Mouse (Mus musculus): ENCODE data around the gene Man2a1. TPM values are rescaled to one million over a fixed set of nuclear protein-coding genes. Genes with fewer than 3 reads are reported as not detected.
A peak's percentile ranks its signal among the peaks of the same experiment; 100 is the strongest.

Gene Man2a1
- polyA plus RNA-seq, 1 experiment from 2014 or later: 9.1 TPM

GRCm38 (mm10) chr17:64581962-64582361 lies 18.6 kb upstream of the Man2a1 start:
- Histone ChIP-seq H3K4me1 (peaks cover 12% of the 10 kb centered on the region; the same call in 1 of the 2 replicates), H3K4me3 (no peak overlapping the region), H3K36me3 (no peaks in the 10 kb centered on the region), H3K27me3 (ENCODE audit: insufficient read depth, poor library complexity, severe bottlenecking) (no peaks in the 10 kb centered on the region), H3K9me3 (no peaks in the 10 kb centered on the region), H3K27ac (no peak overlapping the region)
- no peak for DNase-seq (ENCODE audit: low spot score)
- WGBS: 85% methylated on average over 3 of the region's 3 CpGs

DNA sequence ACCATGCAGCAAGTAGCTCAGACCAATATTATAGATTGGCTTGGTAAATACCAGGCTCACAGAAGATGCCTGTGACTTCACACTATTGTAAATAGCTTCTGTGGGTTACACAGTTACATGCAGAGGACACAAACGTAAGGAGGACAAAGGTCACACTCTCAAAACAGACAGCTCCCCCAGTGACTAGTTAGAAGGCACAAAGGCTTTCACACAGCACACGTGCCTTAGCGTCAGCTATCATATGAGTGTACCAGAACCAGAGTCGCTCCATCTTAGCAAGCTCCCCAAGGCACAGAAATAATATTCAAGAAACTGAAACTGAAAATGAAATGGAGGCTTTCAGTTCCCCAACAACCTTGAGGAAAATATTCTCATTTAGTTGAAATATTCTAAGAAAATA lies 10.1 kb upstream of the Man2a1 start:
- H3K27ac ChIP-seq: no peak overlapping the region

DNA sequence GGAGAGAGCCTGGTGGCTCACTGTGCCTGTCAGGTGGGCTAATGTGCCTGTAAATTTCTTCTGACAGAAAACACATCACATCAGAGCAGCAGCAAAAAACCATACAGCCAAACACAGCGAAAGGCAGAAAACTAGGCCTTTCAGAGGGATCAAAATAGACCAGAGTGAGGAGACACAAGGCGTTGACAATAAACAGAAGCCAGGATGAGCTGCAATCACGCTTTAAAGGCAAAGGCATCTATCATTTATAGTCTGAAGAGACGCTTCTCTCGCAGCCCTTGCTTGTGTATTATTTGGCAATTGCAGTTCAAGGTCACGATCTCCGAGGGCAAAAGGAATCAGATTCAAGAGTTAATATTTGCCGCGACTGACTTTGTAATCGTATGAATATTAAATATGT lies 9.2 kb upstream of the Man2a1 start:
- DNase-seq (ENCODE audit: low spot score): no peak
- no peaks in the 10 kb centered on the region for H3K36me3 ChIP-seq
- H3K9me3 ChIP-seq: no peaks in the 10 kb centered on the region
- no peaks in the 10 kb centered on the region for H3K27me3 ChIP-seq (ENCODE audit: insufficient read depth, poor library complexity, severe bottlenecking)
- H3K4me3 ChIP-seq: no peak overlapping the region
- peaks cover 3% of the 10 kb centered on the region; the same call in 1 of the 2 replicates for H3K4me1 ChIP-seq
- H3K27ac ChIP-seq: peak overlapping the region; percentile 2; the same call in 1 of the 2 replicates
- 71% methylated on average over 10 of the region's 10 CpGs for WGBS

More for the DNA sequence above, 10.1 kb upstream of the Man2a1 start:
- no peaks in the 10 kb centered on the region for H3K36me3 ChIP-seq
- no peaks in the 10 kb centered on the region for H3K27me3 ChIP-seq (ENCODE audit: insufficient read depth, poor library complexity, severe bottlenecking)
- WGBS: 57% methylated on average over 4 of the region's 4 CpGs
- no peaks in the 10 kb centered on the region for H3K9me3 ChIP-seq
- peaks cover 5% of the 10 kb centered on the region; the same call in 1 of the 2 replicates for H3K4me1 ChIP-seq
- H3K4me3 ChIP-seq: no peak overlapping the region
- DNase-seq (ENCODE audit: low spot score): no peak

DNA sequence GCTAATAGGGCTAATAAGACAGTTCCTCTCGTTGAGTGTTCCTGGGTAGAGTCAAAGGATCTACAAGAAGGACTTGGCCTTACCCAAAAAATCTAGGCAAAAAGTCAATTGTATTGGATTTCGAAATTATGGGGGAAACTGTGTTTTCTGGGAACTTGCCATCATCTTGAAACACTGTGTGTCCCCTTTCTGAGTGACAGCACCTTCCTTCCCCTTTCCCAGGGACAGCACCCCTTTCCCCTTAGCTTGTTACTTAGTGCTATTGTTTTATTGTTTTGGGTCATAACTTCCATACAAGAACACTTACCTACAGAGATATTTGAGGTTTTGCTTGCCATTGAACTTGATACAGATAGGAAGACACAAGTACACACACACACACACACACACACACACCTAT lies 8.2 kb upstream of the Man2a1 start:
- Histone ChIP-seq H3K4me1 (peaks cover 3% of the 10 kb centered on the region; the same call in 1 of the 2 replicates), H3K9me3 (no peaks in the 10 kb centered on the region), H3K27ac (no peak overlapping the region), H3K4me3 (no peak overlapping the region), H3K27me3 (ENCODE audit: insufficient read depth, poor library complexity, severe bottlenecking) (no peaks in the 10 kb centered on the region), H3K36me3 (no peaks in the 10 kb centered on the region)
- DNase-seq (ENCODE audit: low spot score): no peak
- WGBS: 76% methylated on average over 2 of the region's 2 CpGs

- Histone ChIP-seq H3K36me3 (no peaks in the 10 kb centered on the region), H3K27ac (no peak overlapping the region), H3K9me3 (no peaks in the 10 kb centered on the region), H3K4me3 (no peak overlapping the region), H3K4me1 (peaks cover 3% of the 10 kb centered on the region; the same call in 1 of the 2 replicates), H3K27me3 (ENCODE audit: insufficient read depth, poor library complexity, severe bottlenecking) (no peaks in the 10 kb centered on the region)
- WGBS: 83% methylated on average over 3 of the region's 3 CpGs
- DNase-seq (ENCODE audit: low spot score): no peak
Observed at GRCm38 (mm10) chr17:64592788-64593187, 7.7 kb upstream of the Man2a1 start.

DNA sequence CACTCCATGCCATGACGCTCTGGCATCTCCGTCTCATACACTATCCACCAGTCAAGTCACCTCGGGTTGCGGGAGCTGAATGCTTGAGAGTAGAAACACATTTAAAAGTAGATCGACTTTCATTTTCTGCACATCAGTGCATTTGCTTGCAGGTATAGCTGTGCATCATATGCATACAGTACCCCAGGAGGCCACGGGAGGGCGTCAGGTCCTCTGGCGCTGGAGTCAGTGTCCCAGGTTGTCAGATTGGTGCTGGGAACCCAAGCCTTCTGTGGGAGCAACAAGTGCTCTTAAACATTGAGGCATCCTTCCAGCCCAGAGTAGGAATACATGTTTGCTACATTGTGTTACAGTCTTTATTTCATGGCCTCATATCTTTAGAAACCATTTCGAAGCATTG lies 2.8 kb upstream of the Man2a1 start:
- WGBS: 83% methylated on average over 9 of the region's 9 CpGs
- H3K4me3 ChIP-seq: no peak overlapping the region
- peaks cover 12% of the 10 kb centered on the region for H3K4me1 ChIP-seq
- no peaks in the 10 kb centered on the region for H3K36me3 ChIP-seq
- H3K27me3 ChIP-seq (ENCODE audit: insufficient read depth, poor library complexity, severe bottlenecking): peaks cover 2% of the 10 kb centered on the region; the same call in 1 of the 2 replicates
- no peak for DNase-seq (ENCODE audit: low spot score)
- no peaks in the 10 kb centered on the region for H3K9me3 ChIP-seq
- no peak overlapping the region for H3K27ac ChIP-seq

DNA sequence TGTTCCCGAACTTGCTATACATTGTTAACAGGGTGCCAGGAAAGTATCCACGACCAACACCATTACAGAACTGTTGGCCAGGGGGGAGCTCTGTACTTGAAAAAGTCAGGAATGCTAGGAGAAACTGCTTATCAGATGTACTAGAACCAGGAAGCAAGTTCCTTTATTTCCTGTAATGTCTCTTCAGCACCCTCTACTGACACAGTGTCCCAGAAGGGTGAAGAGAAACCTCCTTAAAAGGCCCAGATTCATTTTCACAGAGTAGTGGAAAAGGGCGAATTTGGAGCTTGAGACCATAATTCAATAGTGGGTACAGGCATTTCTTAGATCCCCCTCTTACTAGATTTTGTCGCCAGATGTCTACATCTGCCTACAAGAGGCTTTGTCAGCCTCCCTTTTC lies 620 bp upstream of the Man2a1 start:
- H3K4me1 ChIP-seq: peaks cover 24% of the 10 kb centered on the region
- H3K9me3 ChIP-seq: no peaks in the 10 kb centered on the region
- 23% methylated on average over 4 of the region's 4 CpGs for WGBS
- peak overlapping the region; percentile 77 for H3K4me3 ChIP-seq
- H3K27ac ChIP-seq: peak overlapping the region; percentile 94
- H3K36me3 ChIP-seq: no peaks in the 10 kb centered on the region
- peaks cover 7% of the 10 kb centered on the region; the same call in 1 of the 2 replicates for H3K27me3 ChIP-seq (ENCODE audit: insufficient read depth, poor library complexity, severe bottlenecking)
- peak; percentile 56 for DNase-seq (ENCODE audit: low spot score)

DNA sequence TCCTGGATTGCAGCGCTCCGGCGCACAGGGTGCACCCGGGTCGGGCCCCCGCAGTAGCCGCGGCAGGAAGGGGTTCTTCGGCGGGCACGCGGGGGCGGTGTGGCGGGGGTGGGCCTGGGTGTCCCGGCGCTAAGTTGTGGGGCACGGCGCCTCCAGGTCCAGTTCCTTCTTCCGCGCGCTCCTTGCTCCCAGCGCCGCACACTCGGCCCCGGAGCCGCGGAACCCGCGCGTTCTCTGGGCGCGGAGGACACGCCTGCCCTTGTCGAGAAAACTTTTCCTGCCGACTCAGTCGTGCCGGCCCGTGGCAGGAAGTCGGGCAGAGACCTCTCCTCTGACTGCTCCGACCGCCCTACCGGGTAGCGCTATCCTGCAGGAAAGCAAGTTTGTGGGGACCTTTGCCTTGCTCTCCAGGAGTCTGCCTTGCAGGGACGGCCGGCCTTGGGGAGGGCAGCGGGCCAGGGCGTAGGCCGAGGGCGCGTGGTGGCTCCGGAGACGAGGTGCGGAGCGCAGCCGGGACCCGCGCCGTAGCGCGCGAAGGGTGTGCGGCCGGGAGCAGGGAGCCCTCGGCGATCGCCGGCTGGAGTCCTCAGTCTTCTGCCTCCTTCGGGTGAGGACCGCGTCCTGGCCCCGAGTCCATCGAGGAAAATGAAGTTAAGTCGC lies 685 bp downstream of the Man2a1 start:
- Histone ChIP-seq H3K36me3 (no peaks in the 10 kb centered on the region), H3K27ac (peak overlapping the region; percentile 94), H3K27me3 (ENCODE audit: insufficient read depth, poor library complexity, severe bottlenecking) (peaks cover 7% of the 10 kb centered on the region; the same call in 1 of the 2 replicates), H3K4me1 (peaks cover 32% of the 10 kb centered on the region), H3K4me3 (peak overlapping the region; percentile 77), H3K9me3 (no peaks in the 10 kb centered on the region)
- peak; percentile 87 for DNase-seq (ENCODE audit: low spot score)
- WGBS: under 1% methylated on average over 73 of the region's 73 CpGs

- Histone ChIP-seq H3K4me3 (peak overlapping the region; percentile 77), H3K27me3 (ENCODE audit: insufficient read depth, poor library complexity, severe bottlenecking) (peaks cover 7% of the 10 kb centered on the region; the same call in 1 of the 2 replicates), H3K36me3 (no peaks in the 10 kb centered on the region), H3K27ac (peak overlapping the region; percentile 94), H3K9me3 (no peaks in the 10 kb centered on the region), H3K4me1 (peaks cover 32% of the 10 kb centered on the region)
- WGBS: 1% methylated on average over 44 of the region's 44 CpGs
- DNase-seq (ENCODE audit: low spot score): peak; percentile 81
Observed at GRCm38 (mm10) chr17:64601751-64602578, 1.4 kb downstream of the Man2a1 start.

- Histone ChIP-seq H3K4me3 (peak overlapping the region; percentile 77), H3K27me3 (ENCODE audit: insufficient read depth, poor library complexity, severe bottlenecking) (peaks cover 8% of the 10 kb centered on the region; the same call in 1 of the 2 replicates), H3K9me3 (no peaks in the 10 kb centered on the region), H3K4me1 (peaks cover 32% of the 10 kb centered on the region), H3K27ac (no peak overlapping the region), H3K36me3 (no peaks in the 10 kb centered on the region)
- 77% methylated on average over 9 of the region's 9 CpGs for WGBS
- peak; percentile 68 for DNase-seq (ENCODE audit: low spot score)
Observed at GRCm38 (mm10) chr17:64603134-64603533, 2.6 kb downstream of the Man2a1 start.

DNA sequence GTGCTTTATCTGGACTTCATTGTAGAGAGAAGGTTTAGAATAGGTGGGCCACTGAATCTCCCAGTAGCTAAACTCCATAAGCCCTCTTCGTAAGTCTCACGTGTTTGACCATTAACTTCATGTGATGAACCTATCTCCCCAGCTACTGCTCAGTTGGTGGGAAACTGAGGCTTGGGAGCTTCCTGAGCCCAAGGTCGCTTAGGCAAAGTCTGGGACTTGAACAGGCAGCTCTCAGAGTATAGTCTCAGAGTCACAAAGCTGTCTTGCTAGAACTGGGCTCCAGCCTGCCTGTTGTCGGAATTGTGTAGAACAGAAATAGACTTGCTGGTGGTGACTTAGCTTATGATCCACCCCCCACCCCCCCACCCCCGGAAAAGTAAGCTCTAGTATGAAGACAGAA lies 3.0 kb downstream of the Man2a1 start:
- peaks cover 32% of the 10 kb centered on the region for H3K4me1 ChIP-seq
- 75% methylated on average over 5 of the region's 5 CpGs for WGBS
- H3K4me3 ChIP-seq: no peak overlapping the region
- no peaks in the 10 kb centered on the region for H3K9me3 ChIP-seq
- peaks cover 11% of the 10 kb centered on the region; the same call in 1 of the 2 replicates for H3K27me3 ChIP-seq (ENCODE audit: insufficient read depth, poor library complexity, severe bottlenecking)
- no peaks in the 10 kb centered on the region for H3K36me3 ChIP-seq
- no peak overlapping the region for H3K27ac ChIP-seq
- no peak for DNase-seq (ENCODE audit: low spot score)

GRCm38 (mm10) chr17:64604163-64604562 lies 3.6 kb downstream of the Man2a1 start:
- peaks cover 32% of the 10 kb centered on the region for H3K4me1 ChIP-seq
- 70% methylated on average over 5 of the region's 5 CpGs for WGBS
- no peaks in the 10 kb centered on the region for H3K36me3 ChIP-seq
- H3K27ac ChIP-seq: no peak overlapping the region
- no peak overlapping the region for H3K4me3 ChIP-seq
- H3K27me3 ChIP-seq (ENCODE audit: insufficient read depth, poor library complexity, severe bottlenecking): peaks cover 11% of the 10 kb centered on the region; the same call in 1 of the 2 replicates
- no peak for DNase-seq (ENCODE audit: low spot score)
- no peaks in the 10 kb centered on the region for H3K9me3 ChIP-seq

DNA sequence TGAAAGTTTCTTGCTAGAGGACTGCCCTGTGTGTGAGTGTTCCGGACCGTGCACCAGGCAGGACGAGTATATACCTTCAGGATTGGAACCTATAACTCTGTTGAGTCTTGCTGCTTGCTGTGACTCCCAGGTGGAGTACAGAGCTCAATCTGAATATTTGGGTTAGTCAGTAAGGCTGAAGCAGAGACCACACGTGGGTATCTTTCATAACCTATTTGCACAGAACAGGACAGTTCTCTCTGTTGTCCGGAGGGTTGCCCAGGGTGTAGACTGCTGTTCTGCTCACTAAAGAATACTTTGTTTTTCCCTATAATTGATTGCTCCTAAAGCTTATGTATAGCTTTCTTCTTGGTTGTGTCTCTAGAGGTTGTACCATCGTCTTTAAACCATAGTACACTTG lies 7.7 kb downstream of the Man2a1 start:
- Histone ChIP-seq H3K27ac (no peak overlapping the region), H3K4me1 (peaks cover 16% of the 10 kb centered on the region), H3K36me3 (0 out of 2 replicates have a peak, but pooled peaks cover 4% of the 10 kb centered on the region), H3K27me3 (ENCODE audit: insufficient read depth, poor library complexity, severe bottlenecking) (peaks cover 4% of the 10 kb centered on the region; the same call in 1 of the 2 replicates), H3K4me3 (no peak overlapping the region), H3K9me3 (no peaks in the 10 kb centered on the region)
- DNase-seq (ENCODE audit: low spot score): no peak
- WGBS: 89% methylated on average over 6 of the region's 6 CpGs
